ENCODE assay signal across 22 mouse cellular contexts in genomic region chr16:57601031-57601430, GRCm38 (mm10). TPM values are rescaled to one million over a fixed set of nuclear protein-coding genes. Genes with fewer than 3 reads are reported as not detected.
DNase-seq lines count a peak whose midpoint lies in the region; ATAC-seq and TF ChIP-seq lines count a peak whose summit lies in the region.
"Had no signal": no experiment of that assay in that cellular context is flagged by ENCODE, and none has a peak within 500 bp of the region (broad histone marks: within the 10 kb centered on the region; RNA-seq: fewer than 3 reads in every experiment).

No protein-coding gene starts in this region.

- TF ChIP-seq EP300 in CH12.LX (IDR thresholded peaks at IDR 0.05; ENCODE audit: low read length), result no peak

- H3K36me3 ChIP-seq in CH12.LX (replicated peaks in 1 of 2; ENCODE audit: control insufficient read depth in 1 of 2, insufficient read depth in 1 of 2, low read length in 1 of 2), result peaks cover 0 to 21% of the 10 kb centered on the region in 2 experiments

- H3K27me3 ChIP-seq in CH12.LX (replicated peaks), result no peaks in the 10 kb centered on the region
- H3K27me3 ChIP-seq: Patski had no signal

- no peak for DNase-seq in CH12.LX (ENCODE audit: extremely low read depth)
- DNase-seq in retina, embryonic 14.5 days (ENCODE audit: low spot score), result peak; percentile 52
- peak; percentile 61 for DNase-seq in retina, postnatal 1 day
- DNase-seq in embryo, embryonic 9.5 days (ENCODE audit: extremely low spot score), result no peak
- DNase-seq in adrenal gland, adult 18-20 months (ENCODE audit: low spot score in 2 of 2), result no peak
- DNase-seq: adrenal gland, adult 2 months; adrenal gland, adult 8-10 months; adrenal gland, postnatal 10 days; adrenal gland, postnatal 14 days; adrenal gland, postnatal 25 days; adrenal gland, postnatal 36 days; B cell, adult 2 months; cerebellum, adult 11 months; cerebellum, adult 11-12 months; cerebellum, adult 18-20 months; cerebellum, adult 2 months; cerebellum, adult 8-10 months had no signal

- no peak overlapping the region for H3K27ac ChIP-seq in CH12.LX (ENCODE audit: insufficient read depth, low read depth)

- H3K4me3 ChIP-seq in CH12.LX (replicated peaks in 1 of 3; ENCODE audit: low read depth in 2 of 3, low read length in 2 of 3, poor library complexity in 1 of 3), result no peak overlapping the region

- in situ Hi-C loops in CH12.LX (cut with MboI; ENCODE audit: low pct_ligation_motif_present, low pct_unique_long_range_greater_than_20kb, low sequenced_read_pairs), result loop anchor here (10.0 to 25.0 kb wide), 2 partner anchors 496 to 1036 kb away; partner anchors contain the start of gene E330017A01Rik

- H3K79me2 ChIP-seq in CH12.LX (replicated peaks; ENCODE audit: control insufficient read depth, extremely low read depth, insufficient read depth, poor library complexity, severe bottlenecking), result peaks cover 28% of the 10 kb centered on the region

- H3K4me2 ChIP-seq in CH12.LX (ENCODE audit: insufficient read depth, low read depth, poor library complexity, severe bottlenecking), result no peak overlapping the region

- H3K4me1 ChIP-seq in CH12.LX (ENCODE audit: control insufficient read depth in 1 of 2, insufficient read depth in 2 of 2), result peaks cover 5 to 35% of the 10 kb centered on the region in 2 experiments

- TF ChIP-seq CTCF in CH12.LX (conservative IDR thresholded peaks at IDR 0.05 in 1 of 2, IDR thresholded peaks at IDR 0.05 in 1 of 2; ENCODE audit: low read depth in 2 of 2, low read length in 2 of 2), result no peak

- no peaks in the 10 kb centered on the region for H3K9me3 ChIP-seq in CH12.LX (replicated peaks; ENCODE audit: low read length)
- H3K9me3 ChIP-seq: G1E had no signal

- TF ChIP-seq POLR2A in CH12.LX (IDR thresholded peaks at IDR 0.05; ENCODE audit: low read depth, low read length), result no peak

- ATAC-seq in erythroid progenitor cell, adult 5-6 weeks (replicated peaks; ENCODE audit: low FRiP score, poor library complexity, severe bottlenecking), result no peak
- ATAC-seq: activated CD4-positive, CD25-positive, alpha-beta regulatory T cell, adult 4 months; CD4-positive, CD25-positive, alpha-beta regulatory T cell, adult 4 months; Patski had no signal

- H3K9ac ChIP-seq in CH12.LX (ENCODE audit: insufficient read depth, low read depth), result no peak overlapping the region

- TF ChIP-seq RAD21 in CH12.LX (IDR thresholded peaks at IDR 0.05; ENCODE audit: low read depth, low read length), result no peak

- dilution Hi-C loops in CH12.LX (cut with MboI; ENCODE audit: extremely low pct_ligation_motif_present, extremely low pct_unique_long_range_greater_than_20kb, low sequenced_read_pairs), result loop anchor here (25.0 kb wide), 1 partner anchor 364 kb away; the partner anchor contains the start of gene Tbc1d23

TF ChIP-seq in CH12.LX, 34 proteins besides CTCF, POLR2A, EP300 and RAD21:
- TF ChIP-seq MAFK (IDR thresholded peaks at IDR 0.05; ENCODE audit: insufficient replicate concordance, low read length) (0 out of 2 replicates have a peak, but pooled peaks have one; percentile 51), IRF4 (IDR thresholded peaks at IDR 0.05; ENCODE audit: low read depth, low read length) (no peak), MAX (IDR thresholded peaks at IDR 0.05; ENCODE audit: low read length) (no peak)

RNA-seq across cellular contexts. Expression of gene Cmss1, which starts 5.6 kb away (rescaled TPM):
- total RNA-seq in CH12.LX (2012; rRNA removed) (94.7 and 115 TPM in 2 replicates), CH12.LX (2014; rRNA removed) (107 and 121 TPM in 2 replicates)
- 103 and 120 TPM in 2 replicates for polyA plus RNA-seq in CH12.LX (2012; ENCODE audit: insufficient read length, low read depth)
- 2.2 and 8.4 TPM in 2 replicates for total RNA-seq in erythroid progenitor cell, adult 5-6 weeks (2015; ENCODE audit: low replicate concordance)
- total RNA-seq in erythroid progenitor cell, adult 5-6 weeks (2017; ENCODE audit: low replicate concordance), result 9.1 TPM in 1 of 2 replicates, not detected in the other
- 10 to 100 TPM; 15.0 to 16.9 TPM for total RNA-seq in adrenal gland, adult 18-20 months (2021)

Comparison
In these comparisons a context has a peak if more than half of its experiments do, and no peak if none do; other contexts are left out.
1. DNase-seq: peak in retina, embryonic 14.5 days (single experiment) and retina, postnatal 1 day (single experiment); none in CH12.LX (single experiment), embryo, embryonic 9.5 days (single experiment) and adrenal gland, adult 18-20 months (0 of 2).
2. RNA of gene Cmss1, which starts 5.6 kb away (total RNA-seq): 94.7 to 121 TPM in CH12.LX; 15.0 to 16.9 TPM in adrenal gland, adult 18-20 months and 2.2 to 9.1 TPM in erythroid progenitor cell, adult 5-6 weeks; every median in the first group is over 4 times any median in the second.